Mouse (Mus musculus) C2C12 (cell line): ENCODE measurements around the gene Vwa1.

ENCODE experiments used
- CEBPB ChIP-seq: IDR thresholded peaks from one replicate; pipeline ENCODE4 v1.6.1; 2011; ENCODE audit warnings: low read depth, mild to moderate bottlenecking, control low read depth, moderate library complexity
- CTCF ChIP-seq: IDR thresholded peaks from one replicate; pipeline ENCODE4 v1.5.1; 2011; ENCODE audit not compliant: control insufficient read depth, insufficient read depth, insufficient read length
- FOSL1 ChIP-seq: IDR thresholded peaks from one replicate; pipeline ENCODE4 v1.8.0; 2011; ENCODE audit warnings: mild to moderate bottlenecking, low read length; ENCODE audit not compliant: poor library complexity, insufficient read depth, severe bottlenecking
- MAX ChIP-seq: IDR thresholded peaks from one replicate; pipeline ENCODE4 v1.6.1; 2011; ENCODE audit warnings: mild to moderate bottlenecking, control low read depth
- MYOD1 ChIP-seq: IDR thresholded peaks from one replicate; pipeline ENCODE4 v1.6.1; 2011; ENCODE audit warnings: low read depth; ENCODE audit not compliant: control insufficient read depth, insufficient read length
- MYOG ChIP-seq: IDR thresholded peaks from one replicate; pipeline ENCODE4 v1.6.1; 2011; ENCODE audit not compliant: control insufficient read depth, insufficient read length; ENCODE audit errors: extremely low read depth
- USF1 ChIP-seq: IDR thresholded peaks from one replicate; pipeline ENCODE4 v1.6.1; 2011; ENCODE audit warnings: low read depth, mild to moderate bottlenecking, control low read depth, moderate library complexity

- no peak for TF ChIP-seq CTCF
- TF ChIP-seq MYOD1 = no peak
- TF ChIP-seq CEBPB = no peak
- TF ChIP-seq MYOG = no peak
- no peak for TF ChIP-seq USF1
- TF ChIP-seq FOSL1 = no peak
- no peak for TF ChIP-seq MAX
These were observed 1.4 kb upstream of the Vwa1 start for GRCm38 (mm10) chr4:155775855-155776254.
